Mouse (Mus musculus): Measurements from ENCODE around the gene 1700001F09Rik.
"Not testable (repeated sequence)": the region's sequence is repeated elsewhere in the genome, so short reads cannot be mapped to it uniquely, and the experiment has no call there.

DNA sequence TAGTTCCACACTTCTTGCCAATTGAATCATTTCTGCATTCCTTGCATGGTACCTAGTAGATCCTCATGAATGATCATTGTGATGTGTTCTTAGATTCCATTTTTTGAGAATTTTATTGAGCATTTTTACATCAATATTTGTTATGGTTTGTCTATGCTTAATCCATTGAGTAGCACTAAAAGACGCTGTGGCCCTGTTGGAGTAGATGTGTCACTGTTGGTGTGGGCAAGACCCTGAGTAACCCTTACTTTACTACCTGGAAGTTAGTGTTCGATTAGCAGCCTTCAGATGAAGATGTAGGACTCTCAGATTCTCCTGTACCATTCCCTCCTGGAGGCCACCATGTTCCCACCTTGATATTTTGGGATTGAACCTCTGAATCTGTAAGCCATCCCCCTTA lies 19.0 kb downstream of the 1700001F09Rik start:
- not testable (repeated sequence) for TF ChIP-seq CTCF, EP300 (IDR thresholded peaks at IDR 0.05; ENCODE audit: low read depth)
